ENCODE assay signal across 8 mouse cellular contexts in genomic region chrX:105927941-105928860, GRCm38 (mm10). TPM values are rescaled to one million over a fixed set of nuclear protein-coding genes. Genes with fewer than 3 reads are reported as not detected.
DNase-seq lines count a peak whose midpoint lies in the region; ATAC-seq and TF ChIP-seq lines count a peak whose summit lies in the region.

No protein-coding gene starts in this region.

- no peaks in the 10 kb centered on the region for H3K36me3 ChIP-seq in embryonic facial prominence, embryonic 11.5 days (replicated peaks; ENCODE audit: control insufficient read depth, insufficient read depth, low read depth, low read length)
- H3K36me3 ChIP-seq in heart, embryonic 13.5 days = 0 out of 2 replicates have a peak, but pooled peaks cover 5% of the 10 kb centered on the region
- H3K36me3 ChIP-seq in kidney, postnatal 0 days (ENCODE audit: insufficient read depth, low read length) = no peaks in the 10 kb centered on the region
- no peaks in the 10 kb centered on the region for H3K36me3 ChIP-seq in liver, embryonic 16.5 days (ENCODE audit: control insufficient read depth, insufficient read depth)
- no peaks in the 10 kb centered on the region for H3K36me3 ChIP-seq in neural tube, embryonic 13.5 days

- peak overlapping the region; percentile 94 for H3K9ac ChIP-seq in embryonic facial prominence, embryonic 11.5 days (replicated peaks; ENCODE audit: low read length)
- H3K9ac ChIP-seq in heart, embryonic 13.5 days = peak overlapping the region; percentile 94
- H3K9ac ChIP-seq in kidney, postnatal 0 days (ENCODE audit: low read depth, low read length) = peak overlapping the region; percentile 86
- peak overlapping the region; percentile 80 for H3K9ac ChIP-seq in liver, embryonic 16.5 days (ENCODE audit: low read depth, low read length)
- H3K9ac ChIP-seq in neural tube, embryonic 13.5 days = peak overlapping the region; percentile 90

- no peaks in the 10 kb centered on the region for H3K9me3 ChIP-seq in embryonic facial prominence, embryonic 11.5 days (replicated peaks; ENCODE audit: control insufficient read depth, low read length)
- H3K9me3 ChIP-seq in heart, embryonic 13.5 days = no peaks in the 10 kb centered on the region; the same call in 1 of the 2 replicates
- no peaks in the 10 kb centered on the region for H3K9me3 ChIP-seq in kidney, postnatal 0 days (replicated peaks; ENCODE audit: low read length)
- no peaks in the 10 kb centered on the region; the same call in 1 of the 2 replicates for H3K9me3 ChIP-seq in liver, embryonic 16.5 days (replicated peaks; ENCODE audit: control insufficient read depth, low read length)
- no peaks in the 10 kb centered on the region for H3K9me3 ChIP-seq in neural tube, embryonic 13.5 days

- peak; percentile 64 for DNase-seq in CD4-positive helper T cell, adult 2 months (ENCODE audit: low read depth, low spot score)
- DNase-seq in adrenal gland, adult 2 months = peak; percentile 51
- DNase-seq in embryonic facial prominence, embryonic 11.5 days (ENCODE audit: low spot score) = peak; percentile 45
- DNase-seq in kidney, postnatal 0 days (ENCODE audit: low spot score) = peak; percentile 15
- peak; percentile 39 for DNase-seq in thymus, postnatal 0 days (ENCODE audit: low spot score)

- no peaks in the 10 kb centered on the region for H3K4me1 ChIP-seq in embryonic facial prominence, embryonic 11.5 days (ENCODE audit: control insufficient read depth, insufficient read depth, low read length)
- peaks cover 14% of the 10 kb centered on the region for H3K4me1 ChIP-seq in heart, embryonic 13.5 days
- H3K4me1 ChIP-seq in kidney, postnatal 0 days (replicated peaks; ENCODE audit: insufficient read depth, low read length) = no peaks in the 10 kb centered on the region
- peaks cover 8% of the 10 kb centered on the region for H3K4me1 ChIP-seq in liver, embryonic 16.5 days (ENCODE audit: control insufficient read depth, low read depth, low read length)
- H3K4me1 ChIP-seq in neural tube, embryonic 13.5 days (replicated peaks) = peaks cover 18% of the 10 kb centered on the region

- peak overlapping the region; percentile 64 for H3K4me3 ChIP-seq in embryonic facial prominence, embryonic 11.5 days (ENCODE audit: low read depth, low read length)
- peak overlapping the region; percentile 75 for H3K4me3 ChIP-seq in heart, embryonic 13.5 days
- H3K4me3 ChIP-seq in kidney, postnatal 0 days (replicated peaks; ENCODE audit: low read depth, low read length) = peak overlapping the region; percentile 62
- H3K4me3 ChIP-seq in liver, embryonic 16.5 days (ENCODE audit: low read depth, low read length) = peak overlapping the region; percentile 76
- peak overlapping the region; percentile 64 for H3K4me3 ChIP-seq in neural tube, embryonic 13.5 days

- peak overlapping the region; percentile 95 for H3K27ac ChIP-seq in embryonic facial prominence, embryonic 11.5 days (replicated peaks; ENCODE audit: low read depth, low read length)
- H3K27ac ChIP-seq in heart, embryonic 13.5 days (replicated peaks) = peak overlapping the region; percentile 92
- H3K27ac ChIP-seq in kidney, postnatal 0 days = peak overlapping the region; percentile 94
- peak overlapping the region; percentile 77 for H3K27ac ChIP-seq in liver, embryonic 16.5 days (ENCODE audit: low read length)
- H3K27ac ChIP-seq in neural tube, embryonic 13.5 days (replicated peaks) = peak overlapping the region; percentile 95

- peak overlapping the region; percentile 36 for H3K4me2 ChIP-seq in embryonic facial prominence, embryonic 11.5 days (ENCODE audit: low read depth, low read length)
- peak overlapping the region; percentile 70 for H3K4me2 ChIP-seq in heart, embryonic 13.5 days
- H3K4me2 ChIP-seq in kidney, postnatal 0 days (ENCODE audit: low read length) = peak overlapping the region; percentile 48
- H3K4me2 ChIP-seq in liver, embryonic 16.5 days (ENCODE audit: low read depth, low read length) = peak overlapping the region; percentile 65
- peak overlapping the region; percentile 59 for H3K4me2 ChIP-seq in neural tube, embryonic 13.5 days

- H3K27me3 ChIP-seq in embryonic facial prominence, embryonic 11.5 days (ENCODE audit: control insufficient read depth, insufficient read depth, low read length) = no peaks in the 10 kb centered on the region
- H3K27me3 ChIP-seq in heart, embryonic 13.5 days (replicated peaks) = no peaks in the 10 kb centered on the region
- H3K27me3 ChIP-seq in kidney, postnatal 0 days (ENCODE audit: insufficient read depth, low read length) = no peaks in the 10 kb centered on the region
- H3K27me3 ChIP-seq in liver, embryonic 16.5 days (ENCODE audit: control insufficient read depth, insufficient read depth, low read depth, low read length) = no peaks in the 10 kb centered on the region
- H3K27me3 ChIP-seq in neural tube, embryonic 13.5 days = no peaks in the 10 kb centered on the region

- WGBS in embryonic facial prominence, embryonic 11.5 days = 22% methylated on average over 36 of the region's 69 CpGs
- WGBS in heart, embryonic 13.5 days = 13% methylated on average over 34 of the region's 69 CpGs
- WGBS in kidney, postnatal 0 days = 30% methylated on average over 50 of the region's 69 CpGs
- WGBS in liver, embryonic 16.5 days (ENCODE audit: insufficient replicate concordance) = 21% methylated on average over 46 of the region's 69 CpGs
- 25% methylated on average over 36 of the region's 69 CpGs for WGBS in neural tube, embryonic 13.5 days

- TF ChIP-seq CTCF in kidney, postnatal 0 days (IDR thresholded peaks at IDR 0.05; ENCODE audit: low read depth) = no peak

- peak; percentile 66 for ATAC-seq in embryonic facial prominence, embryonic 11.5 days (replicated peaks; ENCODE audit: insufficient number of reproducible peaks, low FRiP score, low TSS enrichment, low read depth)
- ATAC-seq in heart, embryonic 13.5 days (ENCODE audit: extremely low read depth, insufficient number of reproducible peaks, low FRiP score, low TSS enrichment) = 0 out of 2 replicates have a peak, but pooled peaks have one; percentile 27
- ATAC-seq in kidney, postnatal 0 days (replicated peaks; ENCODE audit: low FRiP score, low read depth) = peak; percentile 66
- peak; percentile 33 for ATAC-seq in liver, embryonic 16.5 days (ENCODE audit: low read depth)
- ATAC-seq in neural tube, embryonic 13.5 days (ENCODE audit: low read depth) = peak; percentile 79

RNA-seq across cellular contexts. Expression of gene Atrx, which starts 1.0 kb away (rescaled TPM):
- total RNA-seq in adrenal gland, adult 2 months (2021) = 100 to 1,000 TPM in 1 of 2 experiments, 10 to 100 TPM in 1; 78.0 to 110 TPM
- 23.3 and 27.0 TPM in 2 replicates for polyA plus RNA-seq in adrenal gland, adult 2 months (2012; rRNA removed)
- polyA plus RNA-seq in embryonic facial prominence, embryonic 11.5 days (2014; fragmentation: Nextera tagmentation; extraction: Ambion mirVana) = 212 and 233 TPM in 2 replicates
- polyA plus RNA-seq in heart, embryonic 13.5 days (2015; fragmentation: Nextera tagmentation; extraction: Ambion mirVana) = 113 and 116 TPM in 2 replicates
- polyA plus RNA-seq in kidney, postnatal 0 days (2015; fragmentation: Nextera tagmentation; extraction: Ambion mirVana) = 125 and 141 TPM in 2 replicates
- 37.7 and 39.4 TPM in 2 replicates for polyA plus RNA-seq in liver, embryonic 16.5 days (2015; fragmentation: Nextera tagmentation; extraction: Ambion mirVana)
- 197 and 234 TPM in 2 replicates for polyA plus RNA-seq in neural tube, embryonic 13.5 days (2015; fragmentation: Nextera tagmentation; extraction: Ambion mirVana)
- 153 and 190 TPM in 2 replicates for polyA plus RNA-seq in thymus, postnatal 0 days (2015; fragmentation: Nextera tagmentation; extraction: Ambion mirVana)

Comparison
In these comparisons a context has a peak if more than half of its experiments do, and no peak if none do; other contexts are left out.
1. Peak in every context shown above with its lines: DNase-seq, ATAC-seq, H3K4me3 ChIP-seq and H3K27ac ChIP-seq.
2. ATAC-seq: peak in every context shown above with its lines; median percentile 79 in neural tube, embryonic 13.5 days; 66 in embryonic facial prominence, embryonic 11.5 days; 66 in kidney, postnatal 0 days; 33 in liver, embryonic 16.5 days; 27 in heart, embryonic 13.5 days.